8 mouse cellular contexts compared by ENCODE assay signal in the genomic region with DNA sequence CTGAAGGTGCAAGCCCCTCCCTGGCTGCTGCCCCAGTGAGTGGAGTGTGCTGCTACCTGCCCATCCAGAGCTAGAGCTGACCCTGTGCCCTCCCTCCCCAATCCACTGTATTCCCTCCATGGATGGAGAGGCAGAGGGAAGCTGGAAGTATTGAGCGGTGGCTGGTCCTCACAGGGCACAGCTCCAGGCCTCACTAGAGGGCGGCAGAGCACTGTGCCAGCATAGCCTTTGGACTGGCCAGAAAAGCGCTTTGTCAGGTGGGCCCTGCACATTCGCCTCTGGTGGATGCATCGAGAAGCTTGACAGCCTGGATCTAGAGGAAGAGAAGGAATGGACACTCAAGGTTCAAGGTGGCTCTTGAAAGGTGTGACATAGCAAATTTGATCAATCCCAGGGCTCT. TPM values are rescaled to one million over a fixed set of nuclear protein-coding genes. Genes with fewer than 3 reads are reported as not detected.
A peak's percentile ranks its signal among the peaks of the same experiment; 100 is the strongest.
DNase-seq lines count a peak whose midpoint lies in the region; ATAC-seq and TF ChIP-seq lines count a peak whose summit lies in the region.

No protein-coding gene starts in this region.

- no peak overlapping the region for H3K9ac ChIP-seq in embryonic facial prominence, embryonic 14.5 days (ENCODE audit: low read depth, low read length)
- H3K9ac ChIP-seq in liver, postnatal 0 days (replicated peaks): no peak overlapping the region

- H3K4me1 ChIP-seq in embryonic facial prominence, embryonic 14.5 days (ENCODE audit: control insufficient read depth, insufficient read depth, low read length): no peaks in the 10 kb centered on the region
- no peaks in the 10 kb centered on the region; the same call in 1 of the 2 replicates for H3K4me1 ChIP-seq in liver, postnatal 0 days (ENCODE audit: insufficient read depth)
- no peaks in the 10 kb centered on the region for H3K4me1 ChIP-seq in olfactory bulb, adult 2 months (ENCODE audit: control insufficient read depth, insufficient read depth, low read length)

- ATAC-seq in embryonic facial prominence, embryonic 14.5 days (ENCODE audit: low read depth): peak; percentile 85
- ATAC-seq in liver, postnatal 0 days: peak; percentile 59

- no peaks in the 10 kb centered on the region for H3K36me3 ChIP-seq in embryonic facial prominence, embryonic 14.5 days (ENCODE audit: control insufficient read depth, insufficient read depth, low read length)
- no peaks in the 10 kb centered on the region for H3K36me3 ChIP-seq in liver, postnatal 0 days (replicated peaks; ENCODE audit: insufficient read depth, low read length)

- no peak for TF ChIP-seq EP300 in liver, postnatal 0 days (IDR thresholded peaks at IDR 0.05; ENCODE audit: low read depth)

- peak; percentile 69 for DNase-seq in 3T3-L1 (ENCODE audit: low read depth, low spot score)
- DNase-seq in adrenal gland, postnatal 14 days: peak; percentile 71
- DNase-seq in embryonic facial prominence, embryonic 14.5 days (ENCODE audit: low spot score): peak; percentile 83
- DNase-seq in heart, postnatal 36 days: peak; percentile 46 to 59
- DNase-seq in kidney, postnatal 4 days: peak; percentile 85 to 88
- peak; percentile 70 for DNase-seq in liver, postnatal 0 days
- peak; percentile 66 for DNase-seq in thymus, postnatal 4 days

- no peaks in the 10 kb centered on the region for H3K9me3 ChIP-seq in embryonic facial prominence, embryonic 14.5 days (ENCODE audit: control insufficient read depth, low read length)
- no peaks in the 10 kb centered on the region for H3K9me3 ChIP-seq in liver, postnatal 0 days (ENCODE audit: low read length)

- intact Hi-C loops in heart, postnatal 36 days (cut with DNase I): loop anchor here (1.0 kb wide), 1 partner anchor 138 kb away; no protein-coding TSS in a partner anchor

- H3K4me2 ChIP-seq in embryonic facial prominence, embryonic 14.5 days (ENCODE audit: low read depth, low read length): no peak overlapping the region
- no peak overlapping the region for H3K4me2 ChIP-seq in liver, postnatal 0 days (ENCODE audit: low read depth, low read length)

- H3K27ac ChIP-seq in embryonic facial prominence, embryonic 14.5 days (replicated peaks; ENCODE audit: low read depth, low read length): no peak overlapping the region
- H3K27ac ChIP-seq in liver, postnatal 0 days (ENCODE audit: low read depth): no peak overlapping the region
- H3K27ac ChIP-seq in olfactory bulb, adult 2 months (ENCODE audit: insufficient read depth, low read depth, low read length): no peak overlapping the region

- no peaks in the 10 kb centered on the region for H3K27me3 ChIP-seq in embryonic facial prominence, embryonic 14.5 days (replicated peaks; ENCODE audit: control insufficient read depth, insufficient read depth, low read length)
- no peaks in the 10 kb centered on the region for H3K27me3 ChIP-seq in liver, postnatal 0 days (ENCODE audit: insufficient read depth, low read length)

- TF ChIP-seq POLR2A in olfactory bulb, adult 2 months (IDR thresholded peaks at IDR 0.05; ENCODE audit: insufficient read depth, low read depth, low read length): no peak

- peak; percentile 91 for TF ChIP-seq CTCF in liver, postnatal 0 days (IDR thresholded peaks at IDR 0.05; ENCODE audit: low read depth)
- TF ChIP-seq CTCF in olfactory bulb, adult 2 months (IDR thresholded peaks at IDR 0.05; ENCODE audit: insufficient read depth, low read depth, low read length): peak; percentile 88

- 4% methylated on average over 5 of the region's 5 CpGs for WGBS in embryonic facial prominence, embryonic 14.5 days
- 7% methylated on average over 5 of the region's 5 CpGs for WGBS in liver, postnatal 0 days (ENCODE audit: insufficient replicate concordance)
- WGBS in olfactory bulb, adult 2 months: 13% methylated on average over 5 of the region's 5 CpGs

- H3K4me3 ChIP-seq in embryonic facial prominence, embryonic 14.5 days (ENCODE audit: low read depth, low read length): no peak overlapping the region
- no peak overlapping the region for H3K4me3 ChIP-seq in liver, postnatal 0 days (ENCODE audit: low read depth, low read length)
- no peak overlapping the region for H3K4me3 ChIP-seq in olfactory bulb, adult 2 months (ENCODE audit: insufficient read depth, low read depth, low read length)

RNA-seq across cellular contexts. Expression of a gene that starts 9.6 kb away (rescaled TPM):
- total RNA-seq in adrenal gland, postnatal 14 days (2021): not detected in 2 replicates
- polyA plus RNA-seq in embryonic facial prominence, embryonic 14.5 days (2014; fragmentation: Nextera tagmentation; extraction: Ambion mirVana): not detected in 2 replicates
- total RNA-seq in heart, postnatal 36 days (2021): not detected
- 0.40 and 0.59 TPM in 2 replicates for polyA plus RNA-seq in liver, postnatal 0 days (2015; fragmentation: Nextera tagmentation; extraction: Ambion mirVana)
- not detected in 2 replicates for polyA plus RNA-seq in olfactory bulb, adult 2 months (2012; ENCODE audit: insufficient read depth, insufficient read length, low replicate concordance, missing spikeins)

RNA-seq across cellular contexts. Expression of a gene that starts 27.0 kb away (rescaled TPM):
- total RNA-seq in adrenal gland, postnatal 14 days (2021): 16.0 and 316 TPM in 2 replicates
- polyA plus RNA-seq in embryonic facial prominence, embryonic 14.5 days (2014; fragmentation: Nextera tagmentation; extraction: Ambion mirVana): 0.18 TPM in 1 of 2 replicates, not detected in the other
- total RNA-seq in heart, postnatal 36 days (2021): not detected
- 2,449 and 2,507 TPM in 2 replicates for polyA plus RNA-seq in liver, postnatal 0 days (2015; fragmentation: Nextera tagmentation; extraction: Ambion mirVana)
- not detected in 2 replicates for polyA plus RNA-seq in olfactory bulb, adult 2 months (2012; ENCODE audit: insufficient read depth, insufficient read length, low replicate concordance, missing spikeins)

RNA-seq across cellular contexts. Expression of a gene that starts 32.2 kb away (rescaled TPM):
- total RNA-seq in adrenal gland, postnatal 14 days (2021): 8.1 and 9.2 TPM in 2 replicates
- 23.5 and 25.6 TPM in 2 replicates for polyA plus RNA-seq in embryonic facial prominence, embryonic 14.5 days (2014; fragmentation: Nextera tagmentation; extraction: Ambion mirVana)
- total RNA-seq in heart, postnatal 36 days (2021): 1 to 10 TPM; 1.1 to 1.4 TPM
- 2.1 and 2.8 TPM in 2 replicates for polyA plus RNA-seq in liver, postnatal 0 days (2015; fragmentation: Nextera tagmentation; extraction: Ambion mirVana)
- polyA plus RNA-seq in olfactory bulb, adult 2 months (2012; ENCODE audit: insufficient read depth, insufficient read length, low replicate concordance, missing spikeins): not detected in 2 replicates

Comparison
In these comparisons a context has a peak if more than half of its experiments do, and no peak if none do; other contexts are left out.
1. RNA of a gene that starts 27.0 kb away (polyA plus RNA-seq): 2,449 to 2,507 TPM in liver, postnatal 0 days; 0.18 TPM in embryonic facial prominence, embryonic 14.5 days and not detected in olfactory bulb, adult 2 months; every median in the first group is over 1,000 times any median in the second.
2. Peak in every context shown above with its lines, with median percentiles within 50 percentile points of each other: DNase-seq.